Mouse (Mus musculus): ENCODE measurements around the gene Eps8l3.

- TF ChIP-seq POLR2A (IDR thresholded peaks at IDR 0.05; ENCODE audit: insufficient read length, low read depth) (no peak), E2F4 (IDR thresholded peaks at IDR 0.05; ENCODE audit: insufficient read depth) (no peak), USF1 (IDR thresholded peaks at IDR 0.05; ENCODE audit: low read depth) (no peak), TCF12 (IDR thresholded peaks at IDR 0.05; ENCODE audit: insufficient read depth, poor library complexity, severe bottlenecking) (no peak), REST (IDR thresholded peaks at IDR 0.05; ENCODE audit: insufficient read depth, insufficient read length) (no peak), POLR2AphosphoS2 (IDR thresholded peaks at IDR 0.05; ENCODE audit: insufficient read length, low read depth) (no peak), MAX (IDR thresholded peaks at IDR 0.05; ENCODE audit: low read depth) (no peak), MYOG (IDR thresholded peaks at IDR 0.05; ENCODE audit: control insufficient read depth in 1 of 3, insufficient read depth in 1 of 3, insufficient read length in 2 of 3, low read depth in 2 of 3) (no peak)
Measured at GRCm38 (mm10) chr3:107877005-107877404, at the start of gene Eps8l3.
